Mouse (Mus musculus): ENCODE measurements at regions not wholly inside any gene's neighbourhood (a gene's known extent, or its start where the extent isn't known, plus 50 kb on each side); places are given as distances from the start of the nearest gene placed in this dataset.

GRCm38 (mm10) chr14:90197791-90198190, 1726.6 kb upstream of the Pcdh20 start:
- in situ Hi-C loops (cut with MboI; ENCODE audit: low pct_unique_long_range_greater_than_20kb), result no loop called here

DNA sequence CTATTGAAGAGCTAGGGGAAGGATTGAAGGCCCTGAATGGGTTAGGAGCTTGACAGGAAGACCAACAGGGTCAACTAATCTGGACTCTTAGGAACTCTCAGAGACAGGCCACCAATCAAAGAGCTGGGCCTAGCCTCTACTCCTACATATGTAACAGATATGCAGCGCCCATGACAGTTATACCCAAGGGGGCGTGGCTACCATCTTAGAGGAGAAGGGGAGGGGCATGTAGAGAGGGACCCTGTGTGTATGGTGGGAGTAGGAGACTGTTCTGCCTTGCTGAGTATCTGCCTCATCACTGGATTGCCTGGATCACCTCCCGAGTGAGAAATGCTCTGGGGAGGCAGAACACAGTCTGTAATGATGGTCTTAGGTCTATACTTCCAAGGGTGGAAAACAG, 1701.5 kb upstream of the Pcdh20 start:
- ChIA-PET CTCF (no interaction called here), POLR2A (no interaction called here)
- ATAC-seq, result no peak
- no peak for DNase-seq (ENCODE audit: low read depth, low spot score)
- in situ Hi-C loops (cut with MboI; ENCODE audit: low pct_unique_long_range_greater_than_20kb), result no loop called here
- no peak for TF ChIP-seq CTCF (IDR thresholded peaks at IDR 0.05)
- H3K27me3 ChIP-seq, result no peaks in the 10 kb centered on the region

More at GRCm38 (mm10) chr14:90197791-90198190, 1726.6 kb upstream of the Pcdh20 start:
- no peaks in the 10 kb centered on the region for H3K27me3 ChIP-seq
- POLR2A ChIA-PET, result no interaction called here
- CTCF ChIA-PET, result no interaction called here
- ATAC-seq, result no peak
- TF ChIP-seq CTCF (IDR thresholded peaks at IDR 0.05), result no peak
- DNase-seq (ENCODE audit: low read depth, low spot score), result no peak

Data from Patski (cell line).